Mouse (Mus musculus): Measurements from ENCODE around the gene Colec11. TPM values are rescaled to one million over a fixed set of nuclear protein-coding genes. Genes with fewer than 3 reads are reported as not detected.

The Colec11 gene
- total RNA-seq (2023; ENCODE audit: inconsistent age) = not detected in 4 replicates

DNA sequence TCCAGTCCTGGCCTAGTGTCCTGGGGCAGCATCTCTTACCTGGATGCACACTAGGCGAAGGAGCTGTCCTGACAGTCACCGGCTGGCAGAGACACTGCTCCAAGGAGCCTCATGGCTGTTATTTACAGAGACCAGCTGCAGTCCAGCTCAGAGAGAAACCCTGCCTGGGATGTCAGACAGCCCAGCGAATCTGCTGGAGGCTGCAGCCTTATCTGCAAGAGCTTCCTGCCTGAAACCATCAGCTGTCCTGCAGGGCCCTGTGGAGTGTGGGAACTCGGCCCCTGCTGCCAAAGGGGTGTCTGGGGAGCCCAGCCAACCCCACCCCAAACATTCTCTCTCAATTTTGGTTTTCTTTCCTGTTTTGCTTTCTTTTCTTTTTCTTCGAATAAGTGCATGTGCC, at the start of gene Colec11:
TSS of gene Colec11 (minus strand) at position 183 of the 400 bp plus-strand sequence.

DNA sequence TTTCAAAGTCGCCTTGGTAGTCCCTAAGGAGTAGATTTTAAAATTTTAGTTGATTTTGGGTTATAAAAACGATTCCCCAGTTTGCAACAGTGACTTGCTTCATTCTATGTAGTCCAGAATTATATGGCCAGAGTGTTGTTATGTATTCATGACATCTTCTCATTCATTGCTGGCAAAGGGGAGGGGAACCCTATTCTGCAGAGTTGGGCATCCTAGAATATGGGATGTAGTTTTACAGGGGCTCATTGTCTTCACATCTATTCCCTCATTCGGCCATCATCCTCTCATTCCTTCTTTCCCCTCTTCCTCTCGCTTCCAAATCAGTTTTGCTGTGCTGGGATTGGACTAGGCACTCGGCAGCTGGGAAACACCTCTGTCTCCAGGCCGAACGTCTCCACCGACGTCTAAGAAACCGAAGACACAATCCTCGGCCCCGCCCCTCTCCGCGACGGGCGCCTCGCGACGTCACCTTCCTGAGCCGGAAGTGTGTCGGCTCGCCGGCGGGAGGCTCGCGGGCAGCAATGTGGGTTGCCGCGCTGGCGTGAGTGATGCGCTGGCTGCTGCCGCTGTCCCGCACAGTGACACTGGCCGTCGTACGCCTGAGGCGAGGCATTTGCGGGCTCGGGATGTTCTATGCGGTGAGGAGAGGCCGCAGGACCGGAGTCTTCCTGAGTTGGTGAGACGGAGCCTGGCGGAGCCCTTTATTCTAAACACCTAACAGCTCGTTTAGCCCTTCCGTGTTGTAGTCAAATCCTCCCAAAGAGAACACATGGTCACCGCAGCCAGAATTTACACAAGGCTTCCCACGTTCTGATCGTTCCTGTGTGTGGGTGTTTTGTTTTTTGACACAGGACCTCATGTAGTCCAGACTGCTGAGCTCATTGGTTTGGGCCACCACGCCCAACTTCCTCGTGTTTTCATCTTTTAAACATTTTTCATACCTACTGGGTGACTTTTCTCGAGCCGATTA, 26.2 kb upstream of the Colec11 start, which contains the start of gene Rnaseh1:
TSS of gene Rnaseh1 (plus strand) at position 462 of the 970 bp plus-strand sequence.

DNA sequence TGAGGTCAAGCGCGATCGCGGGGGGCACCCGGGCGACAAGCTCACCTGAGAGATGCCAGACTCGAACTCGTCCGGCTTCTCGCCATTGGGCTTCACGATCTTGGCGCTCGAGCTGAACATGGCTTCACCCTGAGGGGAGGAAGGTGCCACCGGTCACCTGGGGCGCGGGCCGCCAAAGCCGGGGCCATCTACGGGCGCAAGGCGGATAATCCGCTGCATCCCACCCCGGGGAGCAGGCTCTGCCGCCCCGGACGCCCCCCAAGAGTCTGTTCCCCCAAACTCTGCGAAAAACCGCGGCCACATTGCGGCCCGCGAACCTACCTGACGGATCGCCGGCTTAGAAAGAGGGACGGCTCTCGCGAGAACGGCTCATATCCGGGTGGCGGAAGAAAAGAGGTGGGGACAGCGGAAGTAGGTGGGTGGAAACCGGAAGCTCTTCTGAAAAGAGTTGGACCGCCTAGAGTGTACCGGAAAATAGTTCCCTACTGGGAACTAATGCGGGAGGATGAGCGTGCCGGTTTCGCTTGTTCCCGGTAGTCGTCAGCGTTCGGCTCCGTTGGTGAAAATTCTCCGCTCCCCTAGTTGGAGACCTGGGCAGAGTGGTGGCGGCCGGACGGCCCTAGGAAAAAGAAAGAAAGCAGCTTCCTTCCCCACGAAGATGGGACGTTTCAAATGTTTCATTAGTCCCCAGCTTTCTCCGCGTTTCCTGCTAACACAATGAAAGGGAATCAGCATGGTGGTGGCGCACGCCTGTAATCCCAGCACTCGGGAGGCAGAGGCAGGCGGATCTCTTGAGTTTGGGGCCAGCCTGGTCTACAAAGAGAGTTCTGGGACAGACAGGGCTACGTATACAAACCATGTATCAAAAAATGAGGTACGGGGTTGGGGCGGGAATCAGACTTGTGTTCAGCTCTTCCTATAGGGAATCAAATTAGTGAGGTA, 12.6 kb upstream of the Colec11 start, which contains the start of gene Rps7:
TSS of gene Rps7 (minus strand) at position 419 of the 942 bp plus-strand sequence.

GRCm38 (mm10) chr12:28582423-28582822, 40.8 kb downstream of the Colec11 start, which contains the start of gene Allc:
Gene Allc, minus strand, starts transcription at chr12:28582523.

GRCm38 (mm10) chr12:28552299-28552698, 70.9 kb downstream of the Colec11 start, which contains the start of gene Dcdc2c:
Gene Dcdc2c, minus strand, starts transcription at chr12:28552399.

Other genes with a start within 250 kb of the Colec11 start
- gene Dcdc2c, start 71.0 kb downstream of the Colec11 start, total RNA-seq (2023; ENCODE audit: inconsistent age) = 0.36 to 0.51 TPM (median 0.48 TPM) in 4 replicates
- not detected in 4 replicates for gene Allc, start 40.9 kb downstream of the Colec11 start, total RNA-seq (2023; ENCODE audit: inconsistent age)
- 879 to 1,121 TPM (median 1,060 TPM) in 4 replicates for gene Rps7, start 12.6 kb upstream of the Colec11 start, total RNA-seq (2023; ENCODE audit: inconsistent age)
- 24.3 to 33.5 TPM (median 31.7 TPM) in 4 replicates for gene Rnaseh1, start 26.2 kb upstream of the Colec11 start, total RNA-seq (2023; ENCODE audit: inconsistent age)
- gene Adi1, start 51.9 kb upstream of the Colec11 start, total RNA-seq (2023; ENCODE audit: inconsistent age) = 56.9 to 63.4 TPM (median 61.9 TPM) in 4 replicates
- 49.3 to 56.0 TPM (median 52.1 TPM) in 4 replicates for gene Trappc12, start 127.1 kb upstream of the Colec11 start, total RNA-seq (2023; ENCODE audit: inconsistent age)
- gene Eipr1, start 128.4 kb upstream of the Colec11 start, total RNA-seq (2023; ENCODE audit: inconsistent age) = 30.7 to 38.5 TPM (median 34.5 TPM) in 4 replicates